Mouse (Mus musculus) adrenal gland, adult (tissue): Measurements from ENCODE around the gene Naa35.

Source experiments
- DNase-seq, 2 experiments: peaks; one replicate each; pipeline ENCODE4 v3.0.0; 2022 to 2023; ENCODE audit warnings: low spot score in 1 of 2; ENCODE audit not compliant: inconsistent age in 2 of 2

Gene Naa35

GRCm38 (mm10) chr13:59584947-59585647, at the start of gene Naa35, which contains the start of gene Agtpbp1:
Naa35 (plus strand) TSS chr13:59585259.
Agtpbp1 (minus strand) TSS chr13:59585227.
- DNase-seq, result peak; percentile 99 to 100

- DNase-seq, result no peak
Measured at GRCm38 (mm10) chr13:59535746-59536145, 49.3 kb upstream of the Naa35 start.

- no peak for DNase-seq
Measured at GRCm38 (mm10) chr13:59536631-59537030, 48.4 kb upstream of the Naa35 start.

GRCm38 (mm10) chr13:59538661-59539060, 46.4 kb upstream of the Naa35 start:
- no peak for DNase-seq

GRCm38 (mm10) chr13:59540030-59540429, 45.0 kb upstream of the Naa35 start:
- no peak for DNase-seq

- no peak for DNase-seq
Measured at GRCm38 (mm10) chr13:59542411-59542810, 42.6 kb upstream of the Naa35 start.

GRCm38 (mm10) chr13:59547091-59547490, 38.0 kb upstream of the Naa35 start:
- DNase-seq, result no peak

- DNase-seq, result no peak
Measured at GRCm38 (mm10) chr13:59547716-59548115, 37.3 kb upstream of the Naa35 start.

- DNase-seq, result no peak
Measured at GRCm38 (mm10) chr13:59549318-59549798, 35.7 kb upstream of the Naa35 start.

- no peak for DNase-seq
Measured at GRCm38 (mm10) chr13:59552286-59552685, 32.8 kb upstream of the Naa35 start.

GRCm38 (mm10) chr13:59552751-59553150, 32.3 kb upstream of the Naa35 start:
- no peak for DNase-seq

GRCm38 (mm10) chr13:59554772-59555505, 30.1 kb upstream of the Naa35 start:
- no peak for DNase-seq

- no peak for DNase-seq
Measured at GRCm38 (mm10) chr13:59555613-59556192, 29.4 kb upstream of the Naa35 start.

GRCm38 (mm10) chr13:59556670-59557069, 28.4 kb upstream of the Naa35 start:
- peak; percentile 62 to 85 for DNase-seq

- DNase-seq, result peak; percentile 92 to 94
Measured at GRCm38 (mm10) chr13:59557185-59557985, 27.7 kb upstream of the Naa35 start.

GRCm38 (mm10) chr13:59558776-59559175, 26.3 kb upstream of the Naa35 start:
- no peak for DNase-seq

GRCm38 (mm10) chr13:59562471-59562870, 22.6 kb upstream of the Naa35 start:
- DNase-seq, result no peak

- no peak for DNase-seq
Measured at GRCm38 (mm10) chr13:59564505-59564904, 20.6 kb upstream of the Naa35 start.

GRCm38 (mm10) chr13:59564923-59565322, 20.1 kb upstream of the Naa35 start:
- no peak for DNase-seq

GRCm38 (mm10) chr13:59565945-59566520, 19.0 kb upstream of the Naa35 start:
- no peak for DNase-seq

GRCm38 (mm10) chr13:59571107-59571506, 14.0 kb upstream of the Naa35 start:
- no peak for DNase-seq
